Mouse (Mus musculus) heart, postnatal 36 days (tissue): ENCODE results near the gene 4933415A04Rik. TPM values are rescaled to one million over a fixed set of nuclear protein-coding genes. Genes with fewer than 3 reads are reported as not detected.

Experiments used
- DNase-seq, 2 experiments: peaks; one replicate each; pipeline ENCODE4 v3.0.0; 2021 to 2022
- intact Hi-C: fragments of 180-260 bp; cut with DNase I; formaldehyde crosslinking; loops from one replicate; pipeline ENCODE4 v1.15.1; 2025
- total RNA-seq, 2 experiments: library from RNA; stranded (reverse); gene quantifications; 2 replicates each; pipeline ENCODE4 v1.2.3; 2021

Gene 4933415A04Rik
- total RNA-seq, 2 experiments from 2014 or later, result 0.39 to 0.60 TPM

- intact Hi-C loops, result loop anchor here (2.0 to 5.0 kb wide), 2 partner anchors 19 to 41 kb away; partner anchors contain the start of gene Ccnjl
- peak in 1 of 2 experiments; percentile 44 for DNase-seq
Measured at GRCm38 (mm10) chr11:43568263-43568662, 18.6 kb upstream of the 4933415A04Rik start.

- DNase-seq, result no peak
- intact Hi-C loops, result loop anchor here (2.0 to 5.0 kb wide), 2 partner anchors 20 to 42 kb away; partner anchors contain the start of gene Ccnjl
Measured at GRCm38 (mm10) chr11:43569188-43569587, 17.7 kb upstream of the 4933415A04Rik start.

- intact Hi-C loops, result loop anchor here (2.0 to 5.0 kb wide), 2 partner anchors 21 to 42 kb away; partner anchors contain the start of gene Ccnjl
- peak; percentile 79 to 81 for DNase-seq
Measured at GRCm38 (mm10) chr11:43569595-43569994, 17.2 kb upstream of the 4933415A04Rik start.

- no peak for DNase-seq
- intact Hi-C loops, result no loop called here
Measured at GRCm38 (mm10) chr11:43575061-43575375, 11.8 kb upstream of the 4933415A04Rik start.

GRCm38 (mm10) chr11:43575376-43576151, 11.3 kb upstream of the 4933415A04Rik start:
- DNase-seq, result no peak
- intact Hi-C loops, result no loop called here

GRCm38 (mm10) chr11:43577713-43578478, 8.9 kb upstream of the 4933415A04Rik start:
- intact Hi-C loops, result no loop called here
- DNase-seq, result no peak

GRCm38 (mm10) chr11:43585211-43586005, 1.4 kb upstream of the 4933415A04Rik start:
- no peak for DNase-seq
- intact Hi-C loops, result loop anchor here (1.0 to 2.0 kb wide), 2 partner anchors 57 to 91 kb away; partner anchors contain the start of gene Ccnjl

- intact Hi-C loops, result no loop called here
- no peak for DNase-seq
Measured at GRCm38 (mm10) chr11:43589530-43590072, 2.8 kb downstream of the 4933415A04Rik start.

GRCm38 (mm10) chr11:43601440-43601839, 14.6 kb downstream of the 4933415A04Rik start, which contains the start of gene Fabp6:
Fabp6 (minus strand) TSS chr11:43601540.
- intact Hi-C loops, result no loop called here
- no peak for DNase-seq

GRCm38 (mm10) chr11:43604207-43604606, 17.4 kb downstream of the 4933415A04Rik start:
- intact Hi-C loops, result no loop called here
- DNase-seq, result no peak

- intact Hi-C loops, result no loop called here
- no peak for DNase-seq
Measured at GRCm38 (mm10) chr11:43604891-43605290, 18.1 kb downstream of the 4933415A04Rik start.

GRCm38 (mm10) chr11:43605859-43606258, 19.0 kb downstream of the 4933415A04Rik start:
- no peak for DNase-seq
- intact Hi-C loops, result no loop called here

- intact Hi-C loops, result no loop called here
Measured at GRCm38 (mm10) chr11:43608440-43608839, 21.6 kb downstream of the 4933415A04Rik start.

GRCm38 (mm10) chr11:43610006-43610661, 23.3 kb downstream of the 4933415A04Rik start:
- intact Hi-C loops, result loop anchor here (5.0 kb wide), 1 partner anchor 72 kb away; the partner anchor contains the start of gene Pwwp2a
- no peak for DNase-seq

More at GRCm38 (mm10) chr11:43608440-43608839, 21.6 kb downstream of the 4933415A04Rik start:
- no peak for DNase-seq

GRCm38 (mm10) chr11:43610662-43611033, 23.8 kb downstream of the 4933415A04Rik start:
- intact Hi-C loops, result loop anchor here (5.0 kb wide), 1 partner anchor 72 kb away; the partner anchor contains the start of gene Pwwp2a
- DNase-seq, result no peak

GRCm38 (mm10) chr11:43612834-43613488, 26.1 kb downstream of the 4933415A04Rik start:
- DNase-seq, result peak; percentile 79 to 82
- intact Hi-C loops, result loop anchor here (1.0 to 5.0 kb wide), 2 partner anchors 69 to 119 kb away; partner anchors contain the start of gene Pwwp2a

- DNase-seq, result peak; percentile 42 to 59
Measured at GRCm38 (mm10) chr11:43617924-43618323, 31.1 kb downstream of the 4933415A04Rik start.

GRCm38 (mm10) chr11:43618403-43618802, 31.6 kb downstream of the 4933415A04Rik start:
- peak; percentile 13 to 22 for DNase-seq
- intact Hi-C loops, result no loop called here

More at GRCm38 (mm10) chr11:43617924-43618323, 31.1 kb downstream of the 4933415A04Rik start:
- intact Hi-C loops, result no loop called here

- intact Hi-C loops, result no loop called here
- no peak for DNase-seq
Measured at GRCm38 (mm10) chr11:43621769-43622168, 34.9 kb downstream of the 4933415A04Rik start.
